Mouse (Mus musculus): ENCODE measurements around the gene Bglap. TPM values are rescaled to one million over a fixed set of nuclear protein-coding genes. Genes with fewer than 3 reads are reported as not detected.

Bglap gene
- polyA plus RNA-seq (2012; rRNA removed) = 0.55 and 1.6 TPM in 2 replicates

GRCm38 (mm10) chr3:88384364-88384763, at the start of gene Bglap:
TSS of gene Bglap (minus strand) at chr3:88384464.

GRCm38 (mm10) chr3:88424605-88425329, 40.5 kb upstream of the Bglap start, which contains the start of gene Slc25a44:
TSS of gene Slc25a44 (minus strand) at chr3:88425139.

GRCm38 (mm10) chr3:88409741-88410644, 25.7 kb upstream of the Bglap start, which contains the start of gene Pmf1:
TSS of gene Pmf1 (minus strand) at chr3:88410331.

GRCm38 (mm10) chr3:88378599-88378998, 5.7 kb downstream of the Bglap start, which contains the start of gene Bglap2:
TSS of gene Bglap2 (minus strand) at chr3:88378699.

GRCm38 (mm10) chr3:88372643-88373042, 11.6 kb downstream of the Bglap start, which contains the start of gene Bglap3:
TSS of gene Bglap3 (minus strand) at chr3:88372743.

GRCm38 (mm10) chr3:88364337-88364736, 19.9 kb downstream of the Bglap start, which contains the start of gene Paqr6:
TSS of gene Paqr6 (plus strand) at chr3:88364584.

GRCm38 (mm10) chr3:88336058-88337013, 47.9 kb downstream of the Bglap start, which contains the start of the genes Tmem79 and Smg5:
TSS of gene Tmem79 (minus strand) at chr3:88336148.
TSS of gene Smg5 (plus strand) at chr3:88336260.

Other genes with a start within 250 kb of the Bglap start
- 46.1 and 48.3 TPM in 2 replicates for gene Mef2d, start 242.1 kb downstream of the Bglap start, polyA plus RNA-seq (2012; rRNA removed)
- 0.27 and 0.95 TPM in 2 replicates for gene Rhbg, start 129.8 kb downstream of the Bglap start, polyA plus RNA-seq (2012; rRNA removed)
- 0.09 and 0.23 TPM in 2 replicates for gene Gm38392, start 97.3 kb downstream of the Bglap start, polyA plus RNA-seq (2012; rRNA removed)
- 5.3 and 6.7 TPM in 2 replicates for gene Tsacc, start 87.5 kb downstream of the Bglap start, polyA plus RNA-seq (2012; rRNA removed)
- gene Cct3, start 87.3 kb downstream of the Bglap start, polyA plus RNA-seq (2012; rRNA removed) = 345 and 353 TPM in 2 replicates
- 62.5 and 76.0 TPM in 2 replicates for gene Glmp, start 59.4 kb downstream of the Bglap start, polyA plus RNA-seq (2012; rRNA removed)
- 1.3 and 2.0 TPM in 2 replicates for gene Tmem79, start 48.3 kb downstream of the Bglap start, polyA plus RNA-seq (2012; rRNA removed)
- gene Smg5, start 48.2 kb downstream of the Bglap start, polyA plus RNA-seq (2012; rRNA removed) = 111 and 121 TPM in 2 replicates
- gene Paqr6, start 19.9 kb downstream of the Bglap start, polyA plus RNA-seq (2012; rRNA removed) = 1.6 and 4.0 TPM in 2 replicates
- 0.17 and 0.18 TPM in 2 replicates for gene Bglap3, start 11.7 kb downstream of the Bglap start, polyA plus RNA-seq (2012; rRNA removed)
- gene Bglap2, start 5.8 kb downstream of the Bglap start, polyA plus RNA-seq (2012; rRNA removed) = 0.81 TPM in 1 of 2 replicates, not detected in the other
- gene Pmf1, start 25.9 kb upstream of the Bglap start, polyA plus RNA-seq (2012; rRNA removed) = 56.6 and 58.5 TPM in 2 replicates
- 32.4 and 34.5 TPM in 2 replicates for gene Slc25a44, start 40.7 kb upstream of the Bglap start, polyA plus RNA-seq (2012; rRNA removed)
- gene Sema4a, start 76.7 kb upstream of the Bglap start, polyA plus RNA-seq (2012; rRNA removed) = 41.8 and 44.4 TPM in 2 replicates
- gene Lmna, start 125.5 kb upstream of the Bglap start, polyA plus RNA-seq (2012; rRNA removed) = 27.8 and 62.3 TPM in 2 replicates
- gene Mex3a, start 147.9 kb upstream of the Bglap start, polyA plus RNA-seq (2012; rRNA removed) = 81.4 and 92.2 TPM in 2 replicates
- gene Rab25, start 163.8 kb upstream of the Bglap start, polyA plus RNA-seq (2012; rRNA removed) = 0.61 and 4.2 TPM in 2 replicates
- 141 and 144 TPM in 2 replicates for gene Lamtor2, start 168.6 kb upstream of the Bglap start, polyA plus RNA-seq (2012; rRNA removed)
- gene Ubqln4, start 169.3 kb upstream of the Bglap start, polyA plus RNA-seq (2012; rRNA removed) = 102 and 104 TPM in 2 replicates
- 182 and 228 TPM in 2 replicates for gene Ssr2, start 191.4 kb upstream of the Bglap start, polyA plus RNA-seq (2012; rRNA removed)
- gene Arhgef2, start 221.5 kb upstream of the Bglap start, polyA plus RNA-seq (2012; rRNA removed) = 119 TPM in 2 replicates